Mouse (Mus musculus): ENCODE measurements around the gene Cd83. TPM values are rescaled to one million over a fixed set of nuclear protein-coding genes. Genes with fewer than 3 reads are reported as not detected.

Cd83 gene
- polyA plus RNA-seq, 1 experiment from 2014 or later, result 16.0 TPM

- no peaks in the 10 kb centered on the region for H3K4me1 ChIP-seq (ENCODE audit: control insufficient read depth, insufficient read depth, low read length)
- no peak overlapping the region for H3K4me3 ChIP-seq (ENCODE audit: low read depth, low read length)
- no peak overlapping the region for H3K4me2 ChIP-seq (ENCODE audit: low read depth)
- 80% methylated on average over 4 of the region's 4 CpGs for WGBS
- H3K27me3 ChIP-seq (ENCODE audit: control insufficient read depth, insufficient read depth, low read length), result no peaks in the 10 kb centered on the region
- DNase-seq (ENCODE audit: low spot score) (no peak), ATAC-seq (ENCODE audit: insufficient read depth, low FRiP score, low TSS enrichment) (no peak)
- H3K9ac ChIP-seq (ENCODE audit: low read length), result no peak overlapping the region
- no peaks in the 10 kb centered on the region for H3K9me3 ChIP-seq (ENCODE audit: control insufficient read depth, low read length)
- no peak overlapping the region for H3K27ac ChIP-seq (ENCODE audit: low read depth, low read length)
- H3K36me3 ChIP-seq (ENCODE audit: control insufficient read depth, insufficient read depth, low read length), result no peaks in the 10 kb centered on the region
Measured at GRCm38 (mm10) chr13:43798655-43799054, 14.1 kb downstream of the Cd83 start.

GRCm38 (mm10) chr13:43800136-43800535 lies 15.6 kb downstream of the Cd83 start:
- ATAC-seq (ENCODE audit: insufficient read depth, low FRiP score, low TSS enrichment) (no peak), DNase-seq (ENCODE audit: low spot score) (no peak)
- H3K27ac ChIP-seq (ENCODE audit: low read depth, low read length), result no peak overlapping the region
- H3K36me3 ChIP-seq (ENCODE audit: control insufficient read depth, insufficient read depth, low read length), result no peaks in the 10 kb centered on the region
- no peak overlapping the region for H3K4me2 ChIP-seq (ENCODE audit: low read depth)
- H3K4me3 ChIP-seq (ENCODE audit: low read depth, low read length), result no peak overlapping the region
- no peak overlapping the region for H3K9ac ChIP-seq (ENCODE audit: low read length)
- no peaks in the 10 kb centered on the region for H3K27me3 ChIP-seq (ENCODE audit: control insufficient read depth, insufficient read depth, low read length)
- H3K4me1 ChIP-seq (ENCODE audit: control insufficient read depth, insufficient read depth, low read length), result no peaks in the 10 kb centered on the region
- H3K9me3 ChIP-seq (ENCODE audit: control insufficient read depth, low read length), result no peaks in the 10 kb centered on the region

- DNase-seq (ENCODE audit: low spot score) (no peak), ATAC-seq (ENCODE audit: insufficient read depth, low FRiP score, low TSS enrichment) (no peak)
- Histone ChIP-seq H3K9me3 (ENCODE audit: control insufficient read depth, low read length) (no peaks in the 10 kb centered on the region), H3K9ac (ENCODE audit: low read length) (no peak overlapping the region), H3K4me1 (ENCODE audit: control insufficient read depth, insufficient read depth, low read length) (peaks cover 9% of the 10 kb centered on the region), H3K4me3 (ENCODE audit: low read depth, low read length) (no peak overlapping the region), H3K27ac (ENCODE audit: low read depth, low read length) (no peak overlapping the region), H3K27me3 (ENCODE audit: control insufficient read depth, insufficient read depth, low read length) (no peaks in the 10 kb centered on the region), H3K4me2 (ENCODE audit: low read depth) (no peak overlapping the region), H3K36me3 (ENCODE audit: control insufficient read depth, insufficient read depth, low read length) (no peaks in the 10 kb centered on the region)
- 73% methylated on average over 3 of the region's 3 CpGs for WGBS
Measured at GRCm38 (mm10) chr13:43801961-43802360, 17.4 kb downstream of the Cd83 start.

- no peaks in the 10 kb centered on the region for H3K9me3 ChIP-seq (ENCODE audit: control insufficient read depth, low read length)
- H3K27ac ChIP-seq (ENCODE audit: low read depth, low read length), result no peak overlapping the region
- H3K36me3 ChIP-seq (ENCODE audit: control insufficient read depth, insufficient read depth, low read length), result no peaks in the 10 kb centered on the region
- DNase-seq (ENCODE audit: low spot score), result no peak
- no peak for ATAC-seq (ENCODE audit: insufficient read depth, low FRiP score, low TSS enrichment)
- H3K4me2 ChIP-seq (ENCODE audit: low read depth), result no peak overlapping the region
- 81% methylated on average over 8 of the region's 8 CpGs for WGBS
- H3K4me1 ChIP-seq (ENCODE audit: control insufficient read depth, insufficient read depth, low read length), result peaks cover 14% of the 10 kb centered on the region
- H3K9ac ChIP-seq (ENCODE audit: low read length), result no peak overlapping the region
- no peak overlapping the region for H3K4me3 ChIP-seq (ENCODE audit: low read depth, low read length)
- no peaks in the 10 kb centered on the region for H3K27me3 ChIP-seq (ENCODE audit: control insufficient read depth, insufficient read depth, low read length)
Measured at GRCm38 (mm10) chr13:43802361-43803137, 18.0 kb downstream of the Cd83 start.

- Histone ChIP-seq H3K27ac (ENCODE audit: low read depth, low read length) (no peak overlapping the region), H3K4me1 (ENCODE audit: control insufficient read depth, insufficient read depth, low read length) (peaks cover 14% of the 10 kb centered on the region), H3K27me3 (ENCODE audit: control insufficient read depth, insufficient read depth, low read length) (no peaks in the 10 kb centered on the region), H3K4me3 (ENCODE audit: low read depth, low read length) (no peak overlapping the region), H3K9me3 (ENCODE audit: control insufficient read depth, low read length) (no peaks in the 10 kb centered on the region), H3K9ac (ENCODE audit: low read length) (no peak overlapping the region), H3K36me3 (ENCODE audit: control insufficient read depth, insufficient read depth, low read length) (no peaks in the 10 kb centered on the region), H3K4me2 (ENCODE audit: low read depth) (no peak overlapping the region)
- no peak for ATAC-seq (ENCODE audit: insufficient read depth, low FRiP score, low TSS enrichment)
- DNase-seq (ENCODE audit: low spot score), result no peak
- WGBS, result 89% methylated on average over 3 of the region's 3 CpGs
Measured at GRCm38 (mm10) chr13:43804648-43805047, 20.1 kb downstream of the Cd83 start.

- Histone ChIP-seq H3K27me3 (ENCODE audit: control insufficient read depth, insufficient read depth, low read length) (no peaks in the 10 kb centered on the region), H3K9ac (ENCODE audit: low read length) (no peak overlapping the region), H3K4me3 (ENCODE audit: low read depth, low read length) (no peak overlapping the region), H3K27ac (ENCODE audit: low read depth, low read length) (no peak overlapping the region), H3K36me3 (ENCODE audit: control insufficient read depth, insufficient read depth, low read length) (no peaks in the 10 kb centered on the region), H3K9me3 (ENCODE audit: control insufficient read depth, low read length) (no peaks in the 10 kb centered on the region), H3K4me2 (ENCODE audit: low read depth) (no peak overlapping the region), H3K4me1 (ENCODE audit: control insufficient read depth, insufficient read depth, low read length) (peaks cover 14% of the 10 kb centered on the region)
- DNase-seq (ENCODE audit: low spot score) (no peak), ATAC-seq (ENCODE audit: insufficient read depth, low FRiP score, low TSS enrichment) (no peak)
- WGBS, result 84% methylated on average over 5 of the region's 5 CpGs
Measured at GRCm38 (mm10) chr13:43805159-43805758, 20.7 kb downstream of the Cd83 start.

GRCm38 (mm10) chr13:43806371-43807271 lies 22.0 kb downstream of the Cd83 start:
- H3K27me3 ChIP-seq (ENCODE audit: control insufficient read depth, insufficient read depth, low read length), result no peaks in the 10 kb centered on the region
- DNase-seq (ENCODE audit: low spot score), result no peak
- H3K4me2 ChIP-seq (ENCODE audit: low read depth), result no peak overlapping the region; the same call in 1 of the 2 replicates
- H3K9ac ChIP-seq (ENCODE audit: low read length), result no peak overlapping the region
- H3K4me1 ChIP-seq (ENCODE audit: control insufficient read depth, insufficient read depth, low read length), result peaks cover 14% of the 10 kb centered on the region
- no peak overlapping the region for H3K4me3 ChIP-seq (ENCODE audit: low read depth, low read length)
- H3K36me3 ChIP-seq (ENCODE audit: control insufficient read depth, insufficient read depth, low read length), result no peaks in the 10 kb centered on the region
- WGBS, result 63% methylated on average over 14 of the region's 14 CpGs
- H3K9me3 ChIP-seq (ENCODE audit: control insufficient read depth, low read length), result no peaks in the 10 kb centered on the region
- H3K27ac ChIP-seq (ENCODE audit: low read depth, low read length), result no peak overlapping the region
- ATAC-seq (ENCODE audit: insufficient read depth, low FRiP score, low TSS enrichment), result no peak

GRCm38 (mm10) chr13:43807272-43807675 lies 22.7 kb downstream of the Cd83 start:
- H3K4me3 ChIP-seq (ENCODE audit: low read depth, low read length), result no peak overlapping the region
- ATAC-seq (ENCODE audit: insufficient read depth, low FRiP score, low TSS enrichment) (no peak), DNase-seq (ENCODE audit: low spot score) (no peak)
- whole genome bisulfite sequencing, result 63% methylated on average over 3 of the region's 3 CpGs
- no peaks in the 10 kb centered on the region for H3K9me3 ChIP-seq (ENCODE audit: control insufficient read depth, low read length)
- H3K9ac ChIP-seq (ENCODE audit: low read length), result no peak overlapping the region
- H3K27me3 ChIP-seq (ENCODE audit: control insufficient read depth, insufficient read depth, low read length), result no peaks in the 10 kb centered on the region
- H3K4me2 ChIP-seq (ENCODE audit: low read depth), result no peak overlapping the region
- no peaks in the 10 kb centered on the region for H3K36me3 ChIP-seq (ENCODE audit: control insufficient read depth, insufficient read depth, low read length)
- H3K4me1 ChIP-seq (ENCODE audit: control insufficient read depth, insufficient read depth, low read length), result peaks cover 14% of the 10 kb centered on the region
- no peak overlapping the region for H3K27ac ChIP-seq (ENCODE audit: low read depth, low read length)
